Mouse (Mus musculus) heart, embryonic 16.5 days (tissue): Measurements from ENCODE around the gene 2200002D01Rik. TPM values are rescaled to one million over a fixed set of nuclear protein-coding genes. Genes with fewer than 3 reads are reported as not detected.

Source experiments
- ATAC-seq: fragments of 200-750 bp; cut with Nextera tagmentation; replicated peaks from 2 replicates; pipeline ENCODE4 v1.8.0; 2017; ENCODE audit warnings: moderate number of reproducible peaks; ENCODE audit not compliant: insufficient read depth, low FRiP score; ENCODE audit errors: extremely low read depth
- H3K27ac ChIP-seq: fragments of 300-500 bp; sonication (generic); 2 replicates; pipeline ENCODE4 v1.5.1; 2014; ENCODE audit warnings: mild to moderate bottlenecking, low read length, control low read depth, moderate library complexity
- H3K27me3 ChIP-seq: fragments of 300-500 bp; sonication (generic); 2 replicates; pipeline ENCODE4 v1.6.1; 2014; ENCODE audit warnings: low read length, mixed read lengths; ENCODE audit not compliant: control insufficient read depth, insufficient read depth
- H3K36me3 ChIP-seq: fragments of 300-500 bp; sonication (generic); 2 replicates; pipeline ENCODE4 v1.6.1; 2014; ENCODE audit not compliant: control insufficient read depth, insufficient read depth
- H3K4me1 ChIP-seq: fragments of 300-500 bp; sonication (generic); 2 replicates; pipeline ENCODE4 v1.6.1; 2014; ENCODE audit warnings: low read length, mixed read lengths; ENCODE audit not compliant: control insufficient read depth, insufficient read depth
- H3K4me2 ChIP-seq: fragments of 300-500 bp; sonication (generic); 2 replicates; pipeline ENCODE4 v1.6.1; 2014; ENCODE audit warnings: low read depth, mild to moderate bottlenecking, control low read depth, low read length
- H3K4me3 ChIP-seq: fragments of 300-500 bp; sonication (generic); 2 replicates; pipeline ENCODE4 v1.5.1; 2014; ENCODE audit warnings: mild to moderate bottlenecking, control low read depth, low read length
- H3K9ac ChIP-seq: fragments of 300-500 bp; sonication (generic); 2 replicates; pipeline ENCODE4 v1.6.1; 2014; ENCODE audit warnings: low read length, control low read depth
- H3K9me3 ChIP-seq: fragments of 300-500 bp; sonication (generic); replicated peaks from 2 replicates; pipeline ENCODE4 v1.6.1; 2016; ENCODE audit warnings: low read length; ENCODE audit not compliant: control insufficient read depth
- WGBS: fragments of 180-500 bp; shearing (Covaris S2); extraction: QIAGEN DNeasy Blood & Tissue Kit; methylation state at CpG from one replicate; pipeline ENCODE4 v1.1.7; 2014; 5-methylcytosine and 5-hydroxymethylcytosine counted together
- polyA plus RNA-seq: library from polyadenylated mRNA; unstranded; fragments of >200 nt; fragmentation: Nextera tagmentation; extraction: Ambion mirVana; gene quantifications from 2 replicates; pipeline ENCODE4 v1.2.1, GENCODE M21; 2015

Gene 2200002D01Rik
- polyA plus RNA-seq, 1 experiment from 2014 or later = 10.3 TPM

DNA sequence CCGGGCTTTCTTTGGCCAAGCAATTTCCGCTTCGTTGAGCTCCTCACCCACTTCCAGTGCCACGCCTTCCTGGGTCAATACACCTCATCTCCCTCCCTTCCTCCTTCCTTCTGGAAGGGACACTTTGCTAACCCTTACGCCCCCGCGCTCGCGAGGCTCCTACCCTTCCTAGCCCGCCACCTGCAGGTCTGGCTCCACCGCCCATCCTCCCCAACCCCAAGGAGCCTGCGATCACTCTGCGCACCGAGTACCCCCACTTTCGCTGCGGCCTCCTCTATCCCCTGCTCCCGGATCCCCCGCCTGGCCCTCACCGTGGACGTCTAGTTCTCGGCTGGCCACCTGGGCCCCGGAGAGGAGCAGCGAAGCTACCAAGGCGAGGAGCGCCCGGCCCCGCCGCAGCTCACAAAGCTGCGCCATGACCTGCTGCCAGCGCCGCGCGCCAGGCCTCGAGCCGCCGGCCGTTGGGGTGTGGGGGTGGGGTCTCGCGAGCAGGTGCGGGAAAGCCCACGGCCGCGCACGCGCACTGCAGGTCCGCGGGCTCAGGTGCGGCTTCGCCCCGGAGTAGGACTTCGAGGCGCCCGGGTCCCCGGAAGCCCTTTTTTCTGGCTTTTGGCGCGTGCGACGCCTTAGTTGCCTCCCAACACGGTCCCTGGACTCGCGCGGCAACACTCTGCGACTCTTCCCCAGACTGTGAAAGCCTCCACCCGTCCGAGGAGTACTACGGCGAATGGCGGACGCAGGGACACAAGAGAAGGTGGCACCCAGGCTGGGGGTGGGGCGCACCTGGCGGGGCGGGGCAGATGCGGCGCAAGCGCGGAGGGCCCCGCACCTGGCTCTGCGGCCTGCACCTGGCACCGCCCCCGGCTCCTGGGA is 33.2 kb upstream of the 2200002D01Rik start, which contains the start of gene Spint2:
Spint2 (minus strand) TSS at position 712 of the 873 bp plus-strand sequence.
- Histone ChIP-seq H3K4me3 (peak within 1 kb of the TSS; percentile 74), H3K27ac (peak within 1 kb of the TSS; percentile 71), H3K36me3 (no peaks in the 10 kb centered on the region), H3K9me3 (no peaks in the 10 kb centered on the region), H3K27me3 (no peaks in the 10 kb centered on the region), H3K4me2 (peak within 1 kb of the TSS; percentile 92), H3K4me1 (peaks cover 11% of the 10 kb centered on the region), H3K9ac (peak within 1 kb of the TSS; percentile 85)
- peak; percentile 47 for ATAC-seq
- WGBS = 1% methylated on average over 80 of the region's 80 CpGs

DNA sequence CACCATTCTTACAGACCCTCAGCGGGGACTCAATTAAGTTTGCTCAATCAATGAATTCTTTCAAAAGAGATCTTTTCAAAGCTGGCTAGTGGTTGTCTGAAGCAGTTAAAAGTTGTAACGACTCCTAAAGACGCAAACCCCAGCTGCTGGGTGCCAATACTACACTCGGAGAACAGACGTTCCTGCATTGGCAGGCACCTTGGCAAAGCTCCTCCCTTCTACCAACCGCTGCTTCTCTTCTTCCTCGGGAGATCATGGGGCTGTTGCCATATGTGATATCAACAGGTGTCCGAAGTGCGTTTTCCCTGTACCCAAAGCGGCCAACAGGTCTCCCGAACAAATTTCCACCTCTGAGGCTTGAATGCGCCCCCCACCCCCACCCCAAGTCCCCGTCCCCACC is 32.5 kb upstream of the 2200002D01Rik start:
- Histone ChIP-seq H3K36me3 (no peaks in the 10 kb centered on the region), H3K27me3 (no peaks in the 10 kb centered on the region), H3K4me2 (peak overlapping the region; percentile 92), H3K4me3 (peak overlapping the region; percentile 74), H3K4me1 (peaks cover 11% of the 10 kb centered on the region), H3K27ac (peak overlapping the region; percentile 71), H3K9ac (peak overlapping the region; percentile 85), H3K9me3 (no peaks in the 10 kb centered on the region)
- 12% methylated on average over 13 of the region's 13 CpGs for WGBS
- no peak; the same call in 1 of the 2 replicates for ATAC-seq

DNA sequence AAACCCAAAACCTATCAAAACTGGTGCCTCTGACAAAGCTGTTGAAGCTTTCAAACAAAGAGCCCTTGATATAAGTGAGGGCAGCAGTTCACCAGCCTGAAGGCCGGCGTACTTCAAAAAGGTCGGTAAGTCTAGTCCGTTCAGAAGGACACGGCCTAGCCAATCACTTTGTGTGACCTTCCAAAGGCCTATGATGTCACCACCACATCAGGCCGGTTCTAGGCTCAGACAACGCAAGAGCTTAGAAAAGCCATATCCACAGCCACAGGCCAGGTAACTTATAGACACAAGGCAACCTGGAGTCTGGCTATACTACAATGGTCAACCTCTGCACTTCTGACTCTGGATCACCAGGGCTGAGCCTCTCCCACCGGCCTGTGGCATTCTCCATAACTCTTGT is 31.7 kb upstream of the 2200002D01Rik start:
- ATAC-seq = no peak
- Histone ChIP-seq H3K4me3 (peak overlapping the region; percentile 74; the same call in 1 of the 2 replicates), H3K36me3 (no peaks in the 10 kb centered on the region), H3K4me2 (peak overlapping the region; percentile 92), H3K27ac (peak overlapping the region; percentile 15; the same call in 1 of the 2 replicates), H3K9me3 (no peaks in the 10 kb centered on the region), H3K27me3 (no peaks in the 10 kb centered on the region), H3K4me1 (peaks cover 11% of the 10 kb centered on the region), H3K9ac (no peak overlapping the region)
- WGBS = 30% methylated on average over 8 of the region's 8 CpGs

DNA sequence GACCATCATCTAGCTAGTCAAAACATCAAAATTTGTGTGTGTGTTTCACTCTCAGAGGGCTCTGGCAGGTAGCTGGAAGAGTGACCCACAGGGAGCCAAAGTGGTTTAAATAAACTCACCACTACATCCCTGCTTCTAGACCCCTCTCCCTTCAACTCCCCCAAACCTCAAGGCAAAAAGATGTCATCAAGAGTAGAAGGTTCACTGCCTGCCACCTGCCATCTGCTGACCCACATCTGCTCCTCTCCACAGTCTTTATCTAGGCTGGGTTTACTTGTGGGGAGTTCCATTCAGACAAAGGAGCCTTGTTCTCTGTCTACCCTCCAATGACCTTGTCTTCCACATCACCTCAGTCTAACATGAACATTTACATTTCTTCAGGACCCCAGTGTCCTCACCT is 31.0 kb upstream of the 2200002D01Rik start:
- no peak for ATAC-seq
- no peak overlapping the region for H3K4me3 ChIP-seq
- peaks cover 11% of the 10 kb centered on the region for H3K4me1 ChIP-seq
- H3K4me2 ChIP-seq = no peak overlapping the region
- no peak overlapping the region for H3K9ac ChIP-seq
- H3K36me3 ChIP-seq = no peaks in the 10 kb centered on the region
- no peaks in the 10 kb centered on the region for H3K27me3 ChIP-seq
- peak overlapping the region; percentile 7; the same call in 1 of the 2 replicates for H3K27ac ChIP-seq
- no peaks in the 10 kb centered on the region for H3K9me3 ChIP-seq

DNA sequence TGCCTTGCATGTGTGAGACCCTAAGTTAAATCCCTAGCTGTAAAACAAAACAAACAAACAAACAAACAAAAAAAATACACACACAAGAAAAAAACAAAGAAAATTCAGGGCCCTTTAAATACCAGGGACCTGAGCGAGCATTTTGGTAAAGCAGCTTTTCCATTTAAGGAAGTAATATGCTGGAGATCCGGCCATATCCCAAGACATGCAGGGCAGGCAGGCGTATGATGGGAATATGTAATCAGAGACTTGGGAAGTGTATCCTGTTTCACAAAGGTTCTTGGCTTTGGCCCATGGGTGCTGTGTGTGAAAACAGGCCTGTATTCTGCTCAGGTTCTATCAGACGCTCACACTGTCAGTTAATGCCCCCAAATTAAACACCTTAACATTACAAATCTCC is 29.2 kb upstream of the 2200002D01Rik start:
- peaks cover 16% of the 10 kb centered on the region for H3K4me1 ChIP-seq
- H3K27me3 ChIP-seq = no peaks in the 10 kb centered on the region
- no peak overlapping the region for H3K27ac ChIP-seq
- H3K9ac ChIP-seq = no peak overlapping the region
- ATAC-seq = no peak
- no peaks in the 10 kb centered on the region for H3K36me3 ChIP-seq
- no peaks in the 10 kb centered on the region for H3K9me3 ChIP-seq
- WGBS = 75% methylated on average over 4 of the region's 4 CpGs
- no peak overlapping the region for H3K4me2 ChIP-seq
- no peak overlapping the region for H3K4me3 ChIP-seq

DNA sequence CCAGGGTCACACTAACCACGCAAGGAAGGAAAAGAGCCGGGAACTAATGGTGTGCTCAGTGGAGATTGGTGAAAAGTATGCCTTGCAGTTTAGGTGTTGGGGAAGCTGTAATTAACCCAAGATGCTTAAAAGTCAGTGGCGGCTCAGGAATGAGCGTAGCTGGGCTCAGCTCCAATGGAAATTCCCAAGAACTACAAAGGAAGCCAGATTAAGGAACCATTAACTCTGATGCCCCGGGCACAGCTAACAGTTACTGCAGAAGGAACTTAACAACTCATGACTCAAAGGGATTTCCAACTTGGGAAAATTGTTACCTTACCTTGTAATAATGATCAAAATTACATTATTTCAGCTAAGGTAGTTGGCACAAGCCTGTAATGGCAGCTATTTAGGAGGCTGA is 28.4 kb upstream of the 2200002D01Rik start:
- 51% methylated on average over 5 of the region's 5 CpGs for WGBS
- ATAC-seq = no peak

DNA sequence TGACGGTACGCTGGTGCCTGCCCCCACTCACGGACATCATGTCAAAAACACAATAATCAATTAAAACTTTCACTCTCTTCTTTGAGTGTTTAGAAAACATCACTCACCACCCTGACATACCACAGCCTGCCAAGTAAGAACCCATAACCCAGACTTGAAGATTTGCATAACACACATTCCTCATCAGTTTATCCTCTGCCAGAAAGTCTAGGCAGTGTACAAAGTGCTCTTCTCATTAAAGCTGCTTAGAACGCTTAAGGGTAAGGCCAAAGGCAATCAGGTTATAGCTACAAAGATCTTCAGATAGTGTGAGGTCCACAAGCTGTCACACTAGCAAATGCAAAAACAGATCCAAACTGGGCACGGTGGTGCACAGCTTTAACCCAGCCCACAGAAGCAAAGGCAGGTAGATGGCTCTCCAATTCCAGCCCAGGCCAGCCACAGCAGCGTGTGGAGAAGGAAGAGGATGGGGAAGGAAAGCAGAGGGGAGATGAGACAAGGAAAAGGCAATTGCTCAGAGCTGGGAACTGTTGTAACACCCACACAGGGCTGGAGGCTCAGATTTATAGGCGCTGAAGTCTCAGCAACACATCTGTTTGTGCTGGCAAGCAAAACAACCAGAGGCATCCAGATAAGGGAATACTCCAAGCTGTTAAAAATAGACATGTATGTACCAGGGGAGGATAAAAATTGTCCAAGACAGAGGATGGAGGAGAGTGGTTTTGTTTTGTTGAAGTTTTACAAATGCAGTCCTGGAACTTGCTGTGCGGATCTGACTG is 23.6 kb upstream of the 2200002D01Rik start:
- Histone ChIP-seq H3K9ac (peak overlapping the region; percentile 65), H3K4me3 (peak overlapping the region; percentile 14; the same call in 1 of the 2 replicates), H3K4me1 (peaks cover 29% of the 10 kb centered on the region), H3K36me3 (no peaks in the 10 kb centered on the region), H3K9me3 (no peaks in the 10 kb centered on the region), H3K27me3 (no peaks in the 10 kb centered on the region), H3K27ac (peak overlapping the region; percentile 96), H3K4me2 (peak overlapping the region; percentile 56)
- peak; percentile 77 for ATAC-seq
- WGBS = 36% methylated on average over 8 of the region's 8 CpGs

More for the DNA sequence above, 28.4 kb upstream of the 2200002D01Rik start:
- Histone ChIP-seq H3K36me3 (no peaks in the 10 kb centered on the region), H3K4me1 (peaks cover 20% of the 10 kb centered on the region), H3K4me2 (no peak overlapping the region), H3K9me3 (no peaks in the 10 kb centered on the region), H3K9ac (no peak overlapping the region), H3K27ac (peak overlapping the region; percentile 47; the same call in 1 of the 2 replicates), H3K4me3 (no peak overlapping the region), H3K27me3 (no peaks in the 10 kb centered on the region)

DNA sequence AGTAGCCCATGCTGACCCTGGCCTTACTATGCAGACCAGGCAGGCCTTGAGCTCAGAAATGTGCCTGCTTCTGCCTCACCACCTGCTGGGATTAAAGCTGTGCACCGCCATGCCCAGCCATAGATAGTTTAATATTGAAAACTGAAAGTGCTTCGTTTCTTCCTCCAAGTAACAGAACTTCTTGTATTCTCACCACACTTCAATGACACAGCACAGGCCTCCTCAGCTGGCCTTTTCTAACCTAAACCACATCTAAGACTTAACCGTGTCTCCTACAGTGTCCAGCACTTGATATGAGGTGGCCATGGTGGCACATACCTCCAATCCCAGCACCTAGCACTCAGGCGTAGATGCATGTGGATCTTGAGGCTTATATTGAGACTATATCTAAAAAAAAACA is 22.2 kb upstream of the 2200002D01Rik start:
- Histone ChIP-seq H3K27me3 (no peaks in the 10 kb centered on the region), H3K9ac (no peak overlapping the region), H3K27ac (no peak overlapping the region), H3K4me3 (no peak overlapping the region), H3K9me3 (no peaks in the 10 kb centered on the region), H3K4me2 (no peak overlapping the region), H3K36me3 (no peaks in the 10 kb centered on the region), H3K4me1 (peaks cover 29% of the 10 kb centered on the region)
- ATAC-seq = no peak
- WGBS = 81% methylated on average over 4 of the region's 4 CpGs

DNA sequence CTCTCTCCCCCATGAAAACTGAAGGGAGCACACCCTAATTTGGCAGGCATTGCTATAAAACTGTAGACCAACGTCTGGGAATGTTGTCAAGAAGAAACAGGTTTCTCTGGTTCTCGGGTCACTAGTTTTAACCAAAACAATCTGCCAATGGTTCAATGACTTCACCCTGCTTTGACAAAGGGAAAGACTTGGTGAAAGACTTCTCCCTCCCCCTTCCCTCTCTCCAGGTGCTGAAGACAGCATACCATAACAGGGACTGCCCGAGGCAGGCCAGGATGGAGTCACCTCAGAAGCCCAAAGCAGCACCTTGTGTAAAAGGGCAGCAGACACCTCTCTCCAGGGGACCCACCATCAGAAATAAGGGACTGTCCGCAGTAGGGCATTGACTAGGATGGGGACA is 18.7 kb upstream of the 2200002D01Rik start:
- no peak overlapping the region for H3K9ac ChIP-seq
- WGBS = 72% methylated on average over 4 of the region's 4 CpGs
- H3K4me1 ChIP-seq = peaks cover 33% of the 10 kb centered on the region
- no peak for ATAC-seq
- no peaks in the 10 kb centered on the region for H3K36me3 ChIP-seq
- no peak overlapping the region for H3K27ac ChIP-seq
- no peaks in the 10 kb centered on the region for H3K27me3 ChIP-seq
- no peaks in the 10 kb centered on the region for H3K9me3 ChIP-seq
- H3K4me2 ChIP-seq = no peak overlapping the region
- H3K4me3 ChIP-seq = no peak overlapping the region
